Mouse (Mus musculus) olfactory bulb, adult 2 months (tissue): ENCODE measurements around the gene Mesp2.

Source experiments
- CTCF ChIP-seq: fragments of 200-500 bp; IDR thresholded peaks from 2 replicates; pipeline ENCODE4 v1.5.1; 2012; ENCODE audit warnings: low read depth, mild to moderate bottlenecking, low read length, moderate library complexity; ENCODE audit not compliant: insufficient read depth
- POLR2A ChIP-seq: fragments of 200-500 bp; IDR thresholded peaks from 2 replicates; pipeline ENCODE4 v1.6.1; 2012; ENCODE audit warnings: mild to moderate bottlenecking, low read depth, low read length, moderate library complexity; ENCODE audit not compliant: insufficient read depth

DNA sequence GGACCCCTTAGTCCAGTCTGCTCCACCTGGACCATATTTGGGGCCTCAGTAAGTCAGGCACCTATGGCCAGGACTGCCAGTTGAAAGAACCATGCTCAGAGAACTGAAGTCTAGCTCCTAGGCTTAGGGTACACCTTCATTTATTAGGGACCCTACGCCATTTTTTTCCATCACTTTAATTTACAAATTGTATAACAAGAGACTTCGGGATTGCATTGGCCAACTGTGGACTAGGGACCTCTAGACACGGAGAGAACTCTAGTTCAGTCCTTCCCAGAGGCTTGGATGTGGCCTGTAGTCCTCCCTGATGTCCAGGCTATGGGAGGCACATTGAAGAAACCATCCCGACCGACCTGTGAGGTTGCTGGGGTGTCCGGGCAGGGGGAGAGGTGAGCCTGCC lies 16.8 kb upstream of the Mesp2 start, which contains the start of gene Mesp1:
- TF ChIP-seq CTCF, result no peak
- TF ChIP-seq POLR2A, result no peak
